ENCODE assay signal across 8 mouse cellular contexts in the genomic region with DNA sequence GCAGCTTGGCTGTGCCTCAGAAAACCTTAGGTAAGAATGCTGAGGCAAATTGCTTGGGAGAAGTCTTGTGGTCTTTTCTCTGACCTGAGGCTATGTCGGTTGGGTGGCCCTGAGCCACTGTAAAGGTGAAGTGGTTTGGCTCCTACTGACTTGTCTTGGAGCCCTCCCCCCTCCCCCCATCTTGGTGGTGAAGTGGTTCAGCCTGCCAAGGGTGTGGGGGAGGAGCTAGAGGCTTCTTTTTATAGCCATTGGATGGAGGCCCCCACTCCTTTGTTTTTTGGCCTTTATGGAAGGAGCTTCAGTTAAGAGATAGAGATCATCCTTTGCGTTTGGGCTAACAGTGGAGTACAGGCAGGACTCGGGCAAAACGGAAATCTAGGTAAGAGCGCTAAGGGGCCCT. TPM values are rescaled to one million over a fixed set of nuclear protein-coding genes. Genes with fewer than 3 reads are reported as not detected.
DNase-seq lines count a peak whose midpoint lies in the region; ATAC-seq and TF ChIP-seq lines count a peak whose summit lies in the region.

A gene (plus strand): TSS at position 280 of the 400 bp plus-strand sequence.

- ATAC-seq in heart, embryonic 15.5 days (replicated peaks; ENCODE audit: insufficient number of reproducible peaks, insufficient read depth, low FRiP score, low read depth), result no peak
- no peak for ATAC-seq in G1E (ENCODE audit: extremely low read depth, insufficient number of reproducible peaks, low FRiP score, poor library complexity, severe bottlenecking)
- ATAC-seq in forebrain, embryonic 12.5 days (ENCODE audit: low FRiP score), result no peak
- ATAC-seq in limb, embryonic 12.5 days (ENCODE audit: insufficient number of reproducible peaks, insufficient read depth, low FRiP score, low TSS enrichment, low read depth), result no peak
- no peak for ATAC-seq in neural tube, embryonic 15.5 days (ENCODE audit: low FRiP score)
- no peak for ATAC-seq in activated CD4-positive, CD25-positive, alpha-beta regulatory T cell, adult 4 months

- H3K9ac ChIP-seq in heart, embryonic 15.5 days, result peak within 1 kb of the TSS; percentile 91
- no peak within 1 kb of the TSS for H3K9ac ChIP-seq in forebrain, embryonic 12.5 days
- H3K9ac ChIP-seq in limb, embryonic 12.5 days (replicated peaks), result no peak within 1 kb of the TSS
- H3K9ac ChIP-seq in neural tube, embryonic 15.5 days (replicated peaks), result peak within 1 kb of the TSS; percentile 93; the same call in 1 of the 2 replicates

- intact Hi-C loops in heart, postnatal 14 days (cut with DNase I), result no loop called here

- peak within 1 kb of the TSS; percentile 59 for H3K4me2 ChIP-seq in heart, embryonic 15.5 days
- H3K4me2 ChIP-seq in forebrain, embryonic 12.5 days, result peak within 1 kb of the TSS; percentile 55
- peak within 1 kb of the TSS; percentile 56 for H3K4me2 ChIP-seq in limb, embryonic 12.5 days
- peak within 1 kb of the TSS; percentile 64 for H3K4me2 ChIP-seq in neural tube, embryonic 15.5 days

- no peaks in the 10 kb centered on the region for H3K36me3 ChIP-seq in heart, embryonic 15.5 days
- peaks cover 12% of the 10 kb centered on the region for H3K36me3 ChIP-seq in G1E (replicated peaks)
- peaks cover 4% of the 10 kb centered on the region; the same call in 1 of the 2 replicates for H3K36me3 ChIP-seq in forebrain, embryonic 12.5 days (replicated peaks)
- peaks cover 3% of the 10 kb centered on the region for H3K36me3 ChIP-seq in limb, embryonic 12.5 days
- no peaks in the 10 kb centered on the region for H3K36me3 ChIP-seq in neural tube, embryonic 15.5 days

- H3K27me3 ChIP-seq in heart, embryonic 15.5 days, result no peaks in the 10 kb centered on the region
- H3K27me3 ChIP-seq in G1E (ENCODE audit: insufficient read depth, low read length), result peaks cover 3% of the 10 kb centered on the region; the same call in 1 of the 2 replicates
- H3K27me3 ChIP-seq in forebrain, embryonic 12.5 days, result no peaks in the 10 kb centered on the region
- H3K27me3 ChIP-seq in limb, embryonic 12.5 days, result no peaks in the 10 kb centered on the region
- no peaks in the 10 kb centered on the region for H3K27me3 ChIP-seq in neural tube, embryonic 15.5 days (replicated peaks)

- H3K4me3 ChIP-seq in heart, embryonic 15.5 days, result peak within 1 kb of the TSS; percentile 92
- peak within 1 kb of the TSS; percentile 76; the same call in 1 of the 2 replicates for H3K4me3 ChIP-seq in G1E (ENCODE audit: low read depth, low read length)
- peak within 1 kb of the TSS; percentile 87 for H3K4me3 ChIP-seq in forebrain, embryonic 12.5 days (replicated peaks)
- peak within 1 kb of the TSS; percentile 78 for H3K4me3 ChIP-seq in limb, embryonic 12.5 days (replicated peaks)
- H3K4me3 ChIP-seq in neural tube, embryonic 15.5 days (replicated peaks), result peak within 1 kb of the TSS; percentile 81

- peak within 1 kb of the TSS; percentile 85; the same call in 1 of the 2 replicates for H3K27ac ChIP-seq in heart, embryonic 15.5 days
- no peak within 1 kb of the TSS for H3K27ac ChIP-seq in forebrain, embryonic 12.5 days
- no peak within 1 kb of the TSS for H3K27ac ChIP-seq in limb, embryonic 12.5 days
- peak within 1 kb of the TSS; percentile 84; the same call in 1 of the 2 replicates for H3K27ac ChIP-seq in neural tube, embryonic 15.5 days (replicated peaks)

- no peaks in the 10 kb centered on the region for H3K9me3 ChIP-seq in heart, embryonic 15.5 days (replicated peaks)
- no peaks in the 10 kb centered on the region for H3K9me3 ChIP-seq in G1E (replicated peaks)
- no peaks in the 10 kb centered on the region for H3K9me3 ChIP-seq in forebrain, embryonic 12.5 days
- no peaks in the 10 kb centered on the region for H3K9me3 ChIP-seq in limb, embryonic 12.5 days
- no peaks in the 10 kb centered on the region for H3K9me3 ChIP-seq in neural tube, embryonic 15.5 days (replicated peaks)

- TF ChIP-seq CTCF in G1E (IDR thresholded peaks at IDR 0.05; ENCODE audit: low read depth, low read length), result no peak

- no peak for DNase-seq in heart, postnatal 14 days
- DNase-seq in G1E (ENCODE audit: low spot score), result no peak
- DNase-seq in spleen, adult 12 weeks (ENCODE audit: low spot score), result no peak

- peaks cover 14% of the 10 kb centered on the region for H3K4me1 ChIP-seq in heart, embryonic 15.5 days (replicated peaks)
- peaks cover 23% of the 10 kb centered on the region for H3K4me1 ChIP-seq in G1E (ENCODE audit: insufficient read depth, low read depth, low read length)
- H3K4me1 ChIP-seq in forebrain, embryonic 12.5 days, result peaks cover 17% of the 10 kb centered on the region
- H3K4me1 ChIP-seq in limb, embryonic 12.5 days (replicated peaks), result peaks cover 12% of the 10 kb centered on the region
- H3K4me1 ChIP-seq in neural tube, embryonic 15.5 days, result peaks cover 22% of the 10 kb centered on the region

- WGBS in heart, embryonic 15.5 days, result 48% methylated on average over 5 of the region's 5 CpGs
- WGBS in forebrain, embryonic 12.5 days, result 44% methylated on average over 5 of the region's 5 CpGs
- WGBS in limb, embryonic 12.5 days, result 43% methylated on average over 5 of the region's 5 CpGs
- 50% methylated on average over 5 of the region's 5 CpGs for WGBS in neural tube, embryonic 15.5 days

RNA-seq across cellular contexts. Expression of the gene that starts here (rescaled TPM):
- polyA plus RNA-seq in heart, embryonic 15.5 days (2015; fragmentation: Nextera tagmentation; extraction: Ambion mirVana), result 12.7 and 14.1 TPM in 2 replicates
- 1 to 10 TPM; 7.2 to 7.4 TPM for total RNA-seq in heart, postnatal 14 days (2021)
- total RNA-seq in G1E (2014; fragmentation: Nextera tagmentation), result 4.2 and 9.4 TPM in 2 replicates
- total RNA-seq in G1E (2017), result 4.6 and 4.9 TPM in 2 replicates
- polyA plus RNA-seq in G1E (2012), result 0.10 and 0.18 TPM in 2 replicates
- polyA plus RNA-seq in forebrain, embryonic 12.5 days (2016; fragmentation: Nextera tagmentation; extraction: Ambion mirVana), result 41.5 and 42.6 TPM in 2 replicates
- polyA plus RNA-seq in limb, embryonic 12.5 days (2016; fragmentation: Nextera tagmentation; extraction: Ambion mirVana), result 26.3 and 28.7 TPM in 2 replicates
- 38.2 and 44.8 TPM in 2 replicates for polyA plus RNA-seq in neural tube, embryonic 15.5 days (2015; fragmentation: Nextera tagmentation; extraction: Ambion mirVana)
- 1 to 10 TPM; 5.3 to 8.0 TPM for polyA plus RNA-seq in activated CD4-positive, CD25-positive, alpha-beta regulatory T cell, adult 4 months (2017; shearing (Covaris generic))

Comparison
In these comparisons a context has a peak if more than half of its experiments do, and no peak if none do; other contexts are left out.
1. H3K27ac ChIP-seq: peak in heart, embryonic 15.5 days (single experiment) and neural tube, embryonic 15.5 days (single experiment); none in forebrain, embryonic 12.5 days (single experiment) and limb, embryonic 12.5 days (single experiment).
2. H3K9ac ChIP-seq: peak in heart, embryonic 15.5 days (single experiment) and neural tube, embryonic 15.5 days (single experiment); none in forebrain, embryonic 12.5 days (single experiment) and limb, embryonic 12.5 days (single experiment).
3. Peak in every context shown above with its lines, with median percentiles within 50 percentile points of each other: H3K4me2 ChIP-seq and H3K4me3 ChIP-seq.